Mouse (Mus musculus) thymus, postnatal 0 days (tissue): ENCODE data around the gene S100a3. TPM values are rescaled to one million over a fixed set of nuclear protein-coding genes. Genes with fewer than 3 reads are reported as not detected.

Experiments
- DNase-seq: peaks from one replicate; pipeline ENCODE4 v3.0.0-alpha.2; 2015; ENCODE audit warnings: low spot score
- polyA plus RNA-seq: library from polyadenylated mRNA; unstranded; fragments of >200 nt; fragmentation: Nextera tagmentation; extraction: Ambion mirVana; gene quantifications from 2 replicates; pipeline ENCODE4 v1.2.1, GENCODE M21; 2015

The S100a3 gene
- polyA plus RNA-seq, 1 experiment from 2014 or later = 9.9 TPM

DNA sequence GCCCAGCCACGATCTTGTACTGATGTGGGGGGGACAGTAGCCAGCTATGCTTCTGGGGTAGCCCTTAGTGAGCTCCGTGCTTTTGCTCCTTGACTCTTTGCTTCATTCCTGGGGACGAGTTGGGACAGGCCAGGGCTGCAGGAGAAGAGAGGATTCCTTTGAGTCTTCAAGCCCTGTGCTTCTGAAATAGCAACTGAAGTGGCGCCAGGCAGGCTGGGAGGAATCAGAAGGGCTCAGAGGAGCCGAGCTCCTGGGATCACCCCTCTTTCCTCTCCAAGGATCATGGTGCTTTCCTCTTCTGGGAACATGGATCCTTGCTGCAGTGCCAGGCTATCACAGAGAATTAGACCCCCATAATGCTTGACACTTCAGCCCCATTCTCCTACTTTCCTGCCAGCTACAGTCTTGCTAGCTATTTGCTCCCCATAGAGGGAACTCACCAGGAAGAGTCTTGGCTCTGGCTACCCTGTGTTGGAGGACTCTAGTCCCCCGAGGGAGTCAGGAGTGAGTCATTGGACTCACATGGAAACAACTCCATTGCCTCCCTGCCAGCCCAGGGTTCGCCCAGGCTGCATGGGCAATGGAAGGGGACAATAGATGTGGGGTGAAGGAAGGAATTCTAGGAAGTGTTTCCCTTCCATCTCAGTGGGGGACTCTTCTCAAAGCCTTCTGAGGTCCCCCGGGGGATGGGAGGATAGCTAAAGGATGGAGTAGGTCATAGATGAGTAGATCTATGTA is 40.2 kb downstream of the S100a3 start:
- DNase-seq = no peak

GRCm38 (mm10) chr3:90601486-90602110 is 41.2 kb downstream of the S100a3 start, which contains the start of gene Gm42674:
Gene Gm42674, plus strand, starts transcription at chr3:90601904.
- DNase-seq = no peak

GRCm38 (mm10) chr3:90603623-90604022 is 43.2 kb downstream of the S100a3 start, which contains the start of gene S100a4:
Gene S100a4, plus strand, starts transcription at chr3:90603771.
- DNase-seq = no peak

DNA sequence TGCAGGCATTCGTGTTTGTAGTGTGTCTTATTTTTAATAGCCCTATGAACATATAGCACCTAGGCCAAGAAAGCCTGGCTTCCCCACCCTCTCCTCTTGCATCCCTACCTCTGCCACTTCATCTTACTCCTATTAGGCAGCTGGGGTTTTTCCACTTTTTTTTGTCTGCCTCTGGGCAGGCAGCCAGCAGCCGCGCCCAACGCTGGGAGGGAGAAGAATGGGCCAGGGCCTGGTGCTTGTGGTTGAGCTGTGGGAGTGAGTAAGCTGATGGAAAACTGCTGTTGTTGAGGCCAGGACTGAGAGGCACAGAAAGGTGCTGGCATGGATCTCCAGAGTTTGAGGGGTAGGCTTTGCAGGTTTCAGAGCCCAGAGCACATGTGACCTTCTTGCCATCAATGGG is 44.0 kb downstream of the S100a3 start:
- DNase-seq = no peak

DNA sequence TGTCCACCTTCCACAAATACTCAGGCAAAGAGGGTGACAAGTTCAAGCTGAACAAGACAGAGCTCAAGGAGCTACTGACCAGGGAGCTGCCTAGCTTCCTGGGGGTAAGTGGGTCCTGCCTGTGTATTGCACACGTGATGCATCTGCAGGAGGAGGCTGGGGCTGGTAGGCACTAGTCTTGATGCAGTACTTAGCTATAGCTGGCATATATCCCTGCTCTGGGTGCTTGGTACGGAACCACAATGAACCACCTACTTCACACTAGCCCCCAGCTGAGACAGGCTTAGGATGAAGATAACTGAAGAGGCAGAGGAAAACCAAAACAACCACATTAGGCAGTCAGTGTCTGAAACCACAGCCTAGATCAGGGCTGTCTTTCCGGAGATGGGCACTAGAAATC is 44.7 kb downstream of the S100a3 start:
- peak; percentile 21 for DNase-seq

DNA sequence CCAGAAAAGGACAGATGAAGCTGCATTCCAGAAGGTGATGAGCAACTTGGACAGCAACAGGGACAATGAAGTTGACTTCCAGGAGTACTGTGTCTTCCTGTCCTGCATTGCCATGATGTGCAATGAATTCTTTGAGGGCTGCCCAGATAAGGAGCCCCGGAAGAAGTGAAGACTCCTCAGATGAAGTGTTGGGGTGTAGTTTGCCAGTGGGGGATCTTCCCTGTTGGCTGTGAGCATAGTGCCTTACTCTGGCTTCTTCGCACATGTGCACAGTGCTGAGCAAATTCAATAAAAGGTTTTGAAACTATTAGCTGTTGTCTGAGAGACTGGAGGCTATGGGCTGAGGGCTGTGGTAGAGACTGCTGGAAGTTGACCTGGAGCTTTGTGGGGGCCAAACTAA is 45.4 kb downstream of the S100a3 start:
- DNase-seq = no peak

GRCm38 (mm10) chr3:90606185-90606584 is 45.8 kb downstream of the S100a3 start:
- DNase-seq = no peak

- no peak for DNase-seq
These were observed 47.0 kb downstream of the S100a3 start for GRCm38 (mm10) chr3:90607361-90607760.

GRCm38 (mm10) chr3:90608223-90608622 is 47.8 kb downstream of the S100a3 start, which contains the start of gene S100a5:
Gene S100a5, plus strand, starts transcription at chr3:90608523.
- DNase-seq = no peak

- no peak for DNase-seq
These were observed 48.7 kb downstream of the S100a3 start for GRCm38 (mm10) chr3:90609102-90609501.

DNA sequence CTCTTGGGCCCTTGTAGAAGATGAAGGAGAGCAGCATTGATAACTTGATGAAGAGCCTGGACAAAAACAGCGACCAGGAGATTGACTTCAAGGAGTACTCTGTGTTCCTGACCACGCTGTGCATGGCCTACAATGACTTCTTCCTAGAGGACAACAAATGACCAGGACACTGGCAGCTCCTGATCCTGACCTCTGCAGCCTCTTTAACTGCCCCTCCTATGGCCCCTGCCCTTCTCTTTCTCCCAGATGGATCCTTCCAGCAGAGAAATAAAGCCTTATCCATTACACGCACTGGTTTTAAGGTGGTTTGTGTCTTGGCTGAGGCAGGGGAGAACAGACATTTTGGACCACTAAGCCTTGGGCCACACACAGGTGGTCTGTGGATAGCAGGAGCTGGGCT is 51.1 kb downstream of the S100a3 start:
- DNase-seq = no peak

GRCm38 (mm10) chr3:90612061-90612460 is 51.7 kb downstream of the S100a3 start:
- DNase-seq = no peak

DNA sequence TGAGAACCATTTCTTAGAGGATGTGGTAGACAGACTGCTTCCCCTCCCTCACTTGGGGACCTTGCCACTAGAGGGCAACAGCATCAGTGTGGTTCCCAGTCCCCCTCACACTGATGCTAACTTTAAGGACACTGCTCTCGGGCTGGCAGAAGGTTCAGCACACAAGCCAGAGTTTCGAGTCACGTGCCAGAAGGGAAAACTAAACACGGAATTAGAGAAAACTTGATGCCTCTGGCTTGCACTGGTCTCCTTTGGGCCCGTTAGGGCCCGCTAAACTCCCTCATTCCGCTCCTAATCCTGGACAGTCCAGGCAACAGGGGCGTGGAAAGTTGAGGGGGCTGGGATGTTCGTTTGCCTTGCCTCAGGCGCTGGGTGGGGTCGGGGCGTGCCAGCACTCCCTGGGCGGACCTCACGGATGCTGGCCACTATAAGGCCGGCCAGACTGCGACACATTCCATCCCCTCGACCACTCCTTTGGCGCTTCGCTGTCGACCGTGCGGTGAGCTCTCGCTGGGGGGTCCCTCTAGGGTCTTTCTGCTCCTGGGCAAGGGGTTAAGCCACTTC is 52.4 kb downstream of the S100a3 start, which contains the start of gene S100a6:
Gene S100a6, plus strand, starts transcription at position 155 of the 564 bp plus-strand sequence.
- peak; percentile 86 for DNase-seq

DNA sequence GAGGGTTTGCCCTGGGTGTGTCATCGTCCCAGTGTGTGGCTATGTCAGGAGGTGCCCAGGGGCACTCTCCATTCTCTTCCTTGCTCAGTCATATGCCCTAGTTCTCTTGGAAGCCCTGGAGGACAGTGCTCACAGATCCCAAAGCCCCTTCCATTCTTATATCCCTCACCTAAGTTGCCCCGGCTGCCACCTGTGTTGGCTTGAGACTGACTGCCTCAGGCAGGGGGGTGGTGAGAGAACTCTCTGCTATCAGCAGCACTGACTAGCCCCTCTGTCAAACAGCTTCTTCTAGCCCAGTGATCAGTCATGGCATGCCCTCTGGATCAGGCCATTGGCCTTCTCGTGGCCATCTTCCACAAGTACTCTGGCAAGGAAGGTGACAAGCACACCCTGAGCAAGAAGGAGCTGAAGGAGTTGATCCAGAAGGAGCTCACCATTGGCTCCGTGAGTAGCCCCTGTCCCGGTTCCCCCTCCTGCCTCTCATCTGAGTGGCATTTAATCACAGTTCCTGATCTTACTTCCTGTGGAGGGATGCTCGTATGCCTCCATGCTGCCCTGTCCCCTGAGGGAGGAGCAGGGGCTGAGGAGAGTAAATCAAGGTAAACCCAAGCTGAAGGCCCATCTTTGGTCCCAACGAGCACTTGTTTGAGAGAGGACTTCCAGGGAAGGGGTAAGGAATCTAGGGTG is 53.2 kb downstream of the S100a3 start:
- no peak for DNase-seq

GRCm38 (mm10) chr3:90614148-90614530 is 53.8 kb downstream of the S100a3 start:
- DNase-seq = no peak

DNA sequence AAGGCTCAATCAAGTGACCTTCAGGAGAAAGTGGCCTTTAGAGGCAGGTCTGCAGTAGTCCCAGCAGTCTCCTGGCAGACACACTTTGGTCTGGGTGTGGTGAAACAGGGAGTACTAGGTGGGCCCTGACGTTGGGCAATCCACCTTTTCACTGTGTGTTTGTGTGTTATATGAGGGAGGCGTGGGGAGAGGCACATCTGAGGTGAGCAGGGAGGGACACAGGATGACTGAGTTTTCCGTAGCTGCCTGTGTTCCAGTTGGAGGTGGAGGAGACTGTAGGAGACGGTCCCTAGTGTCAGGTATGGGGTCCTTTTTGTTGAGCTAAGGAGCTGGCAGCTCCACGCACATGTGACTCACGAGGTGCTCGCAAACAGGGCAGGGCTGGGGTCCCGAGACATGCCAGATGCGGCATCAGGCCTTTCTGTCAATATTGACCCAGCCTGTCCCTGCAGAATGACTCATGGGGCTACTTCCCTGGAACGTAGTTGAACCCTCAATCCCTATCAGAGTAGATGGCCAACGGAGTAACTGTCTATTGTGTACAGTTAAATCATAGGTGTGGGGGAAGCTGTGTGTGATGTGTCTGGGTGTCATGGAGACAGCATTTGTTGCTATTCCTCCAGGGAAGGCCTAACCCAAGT is 54.4 kb downstream of the S100a3 start:
- DNase-seq = no peak

DNA sequence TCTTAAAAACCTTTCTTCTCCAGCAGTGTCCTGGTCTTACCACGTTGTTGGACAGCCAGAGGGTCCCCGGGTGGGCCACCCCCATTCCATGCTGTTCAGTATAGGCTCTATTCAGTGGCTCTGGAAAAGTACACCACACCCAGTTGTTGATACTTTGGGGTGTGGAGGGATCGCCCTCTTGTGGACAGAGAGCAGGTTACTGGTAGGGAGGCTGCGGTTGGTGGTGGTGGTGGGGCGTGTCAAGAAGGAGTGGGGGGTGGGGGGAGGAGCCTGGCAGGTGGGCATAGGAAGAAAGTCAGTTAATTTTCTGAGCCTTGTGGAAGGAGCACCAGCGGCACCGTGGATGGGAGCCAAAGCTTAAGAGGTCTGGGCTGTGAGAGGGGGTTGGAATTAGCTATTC is 55.0 kb downstream of the S100a3 start:
- DNase-seq = peak; percentile 87

DNA sequence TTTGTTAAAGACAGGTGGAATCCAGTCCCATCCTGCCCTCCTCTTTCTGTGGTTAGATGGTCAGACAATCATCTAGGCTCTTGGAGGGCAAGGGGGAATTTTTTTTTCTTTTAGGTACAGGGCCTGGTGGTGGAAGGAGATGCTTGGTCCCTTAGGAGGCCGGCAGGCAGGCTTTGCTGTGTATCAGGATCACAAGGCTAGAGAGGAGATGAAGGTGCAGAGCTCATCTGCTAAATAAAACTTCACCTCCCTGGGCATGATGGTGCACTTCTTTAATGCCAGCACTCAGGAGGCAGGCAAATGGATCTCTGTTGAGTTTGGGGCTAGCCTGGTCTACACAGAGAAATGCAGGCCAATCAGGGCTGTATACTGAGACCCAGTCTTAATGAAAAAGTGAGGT is 55.5 kb downstream of the S100a3 start:
- DNase-seq = no peak

DNA sequence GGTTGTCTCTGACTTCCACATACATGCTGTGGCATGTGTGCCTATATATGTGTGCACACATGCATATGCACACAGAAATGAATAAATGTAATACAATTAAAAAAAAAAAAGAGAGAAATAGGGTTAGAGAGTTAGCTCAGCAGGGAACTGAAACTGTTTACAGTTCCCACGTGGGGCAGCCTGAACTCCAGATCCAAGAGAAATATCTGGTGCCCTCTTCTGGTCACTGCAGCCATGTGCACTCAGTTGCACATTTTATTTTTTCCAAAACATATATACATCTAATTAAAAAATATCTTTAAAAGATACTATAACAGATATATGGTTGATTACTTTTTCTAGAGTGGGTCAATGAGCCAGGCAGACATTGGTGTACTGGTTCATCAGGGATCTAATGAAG is 57.2 kb downstream of the S100a3 start:
- no peak for DNase-seq

- DNase-seq = no peak
These were observed 61.2 kb downstream of the S100a3 start for GRCm38 (mm10) chr3:90621552-90621951.

GRCm38 (mm10) chr3:90623435-90624071 is 63.2 kb downstream of the S100a3 start:
- peak; percentile 39 for DNase-seq
